Mouse (Mus musculus) intestine, embryonic 15.5 days (tissue): ENCODE data around the gene Gabarapl1. TPM values are rescaled to one million over a fixed set of nuclear protein-coding genes. Genes with fewer than 3 reads are reported as not detected.

ENCODE experiments used
- ATAC-seq: fragments of 200-750 bp; cut with Nextera tagmentation; 2 replicates; pipeline ENCODE4 v1.8.0; 2017; ENCODE audit warnings: moderate TSS enrichment, moderate library complexity
- H3K27ac ChIP-seq: fragments of 300-500 bp; sonication (generic); 2 replicates; pipeline ENCODE4 v1.5.1; 2015; ENCODE audit warnings: mild to moderate bottlenecking, inconsistent platforms
- H3K27me3 ChIP-seq: fragments of 300-500 bp; sonication (generic); replicated peaks from 2 replicates; pipeline ENCODE4 v1.6.1; 2015; ENCODE audit warnings: inconsistent platforms
- H3K36me3 ChIP-seq: fragments of 300-500 bp; sonication (generic); 2 replicates; pipeline ENCODE4 v1.6.1; 2015; ENCODE audit warnings: inconsistent platforms
- H3K4me1 ChIP-seq: fragments of 300-500 bp; sonication (generic); replicated peaks from 2 replicates; pipeline ENCODE4 v1.6.1; 2015; ENCODE audit warnings: inconsistent platforms
- H3K4me2 ChIP-seq: fragments of 300-500 bp; sonication (generic); replicated peaks from 2 replicates; pipeline ENCODE4 v1.6.1; 2015; ENCODE audit warnings: mild to moderate bottlenecking, inconsistent platforms
- H3K4me3 ChIP-seq: fragments of 300-500 bp; sonication (generic); replicated peaks from 2 replicates; pipeline ENCODE4 v1.5.1; 2015; ENCODE audit warnings: inconsistent platforms
- H3K9ac ChIP-seq: fragments of 300-500 bp; sonication (generic); 2 replicates; pipeline ENCODE4 v1.6.1; 2015; ENCODE audit warnings: inconsistent platforms
- H3K9me3 ChIP-seq: fragments of 300-500 bp; sonication (generic); 2 replicates; pipeline ENCODE4 v1.6.1; 2016; ENCODE audit warnings: inconsistent platforms
- WGBS: fragments of 180-500 bp; shearing (Covaris S2); methylation state at CpG from one replicate; pipeline ENCODE4 v1.1.7; 2015; 5-methylcytosine and 5-hydroxymethylcytosine counted together
- polyA plus RNA-seq: library from polyadenylated mRNA; unstranded; fragments of >200 nt; fragmentation: Nextera tagmentation; extraction: Ambion mirVana; gene quantifications from 2 replicates; pipeline ENCODE4 v1.2.1, GENCODE M21; 2015

The Gabarapl1 gene
- polyA plus RNA-seq, 1 experiment from 2014 or later = 43.7 TPM

- no peak for ATAC-seq
- Histone ChIP-seq H3K4me1 (0 out of 2 replicates have a peak, but pooled peaks cover 3% of the 10 kb centered on the region), H3K9me3 (no peaks in the 10 kb centered on the region), H3K4me2 (no peak overlapping the region), H3K27me3 (no peaks in the 10 kb centered on the region), H3K9ac (no peak overlapping the region), H3K4me3 (no peak overlapping the region), H3K27ac (no peak overlapping the region), H3K36me3 (peaks cover 10% of the 10 kb centered on the region)
- 95% methylated on average over 3 of the region's 3 CpGs for WGBS
These were observed 9.6 kb downstream of the Gabarapl1 start for GRCm38 (mm10) chr6:129542540-129542939.

GRCm38 (mm10) chr6:129543709-129544606 is 11.0 kb downstream of the Gabarapl1 start:
- ATAC-seq = peak; percentile 82

GRCm38 (mm10) chr6:129547277-129547676 is 14.3 kb downstream of the Gabarapl1 start:
- WGBS = 85% methylated on average over 2 of the region's 2 CpGs
- H3K4me3 ChIP-seq = no peak overlapping the region
- no peak overlapping the region for H3K27ac ChIP-seq
- H3K36me3 ChIP-seq = 0 out of 2 replicates have a peak, but pooled peaks cover 3% of the 10 kb centered on the region
- no peak overlapping the region for H3K9ac ChIP-seq
- H3K4me1 ChIP-seq = 0 out of 2 replicates have a peak, but pooled peaks cover 3% of the 10 kb centered on the region
- no peak overlapping the region for H3K4me2 ChIP-seq
- no peaks in the 10 kb centered on the region for H3K27me3 ChIP-seq
- ATAC-seq = no peak
- H3K9me3 ChIP-seq = no peaks in the 10 kb centered on the region

More at GRCm38 (mm10) chr6:129543709-129544606, 11.0 kb downstream of the Gabarapl1 start:
- Histone ChIP-seq H3K27me3 (no peaks in the 10 kb centered on the region), H3K27ac (no peak overlapping the region), H3K9ac (no peak overlapping the region), H3K4me2 (no peak overlapping the region), H3K36me3 (peaks cover 10% of the 10 kb centered on the region), H3K4me3 (no peak overlapping the region), H3K4me1 (0 out of 2 replicates have a peak, but pooled peaks cover 3% of the 10 kb centered on the region), H3K9me3 (no peaks in the 10 kb centered on the region)
- WGBS = 58% methylated on average over 6 of the region's 6 CpGs

GRCm38 (mm10) chr6:129548009-129548408 is 15.0 kb downstream of the Gabarapl1 start:
- no peaks in the 10 kb centered on the region for H3K27me3 ChIP-seq
- H3K36me3 ChIP-seq = no peaks in the 10 kb centered on the region
- no peak overlapping the region for H3K4me3 ChIP-seq
- WGBS = 61% methylated on average over 3 of the region's 3 CpGs
- no peak for ATAC-seq
- 0 out of 2 replicates have a peak, but pooled peaks cover 3% of the 10 kb centered on the region for H3K4me1 ChIP-seq
- no peak overlapping the region for H3K4me2 ChIP-seq
- H3K9me3 ChIP-seq = no peaks in the 10 kb centered on the region
- no peak overlapping the region for H3K27ac ChIP-seq
- no peak overlapping the region for H3K9ac ChIP-seq

GRCm38 (mm10) chr6:129557298-129558023 is 24.5 kb downstream of the Gabarapl1 start:
- Histone ChIP-seq H3K4me1 (no peaks in the 10 kb centered on the region), H3K4me3 (no peak overlapping the region)
- ATAC-seq = peak; percentile 76

GRCm38 (mm10) chr6:129558946-129559640 is 26.1 kb downstream of the Gabarapl1 start:
- H3K9ac ChIP-seq = no peak overlapping the region

More at GRCm38 (mm10) chr6:129557298-129558023, 24.5 kb downstream of the Gabarapl1 start:
- H3K4me2 ChIP-seq = no peak overlapping the region
- H3K36me3 ChIP-seq = no peaks in the 10 kb centered on the region
- H3K27ac ChIP-seq = no peak overlapping the region
- no peaks in the 10 kb centered on the region for H3K27me3 ChIP-seq
- no peaks in the 10 kb centered on the region for H3K9me3 ChIP-seq
- H3K9ac ChIP-seq = no peak overlapping the region

GRCm38 (mm10) chr6:129559641-129560027 is 26.7 kb downstream of the Gabarapl1 start:
- Histone ChIP-seq H3K9me3 (no peaks in the 10 kb centered on the region), H3K4me3 (no peak overlapping the region), H3K27me3 (no peaks in the 10 kb centered on the region), H3K27ac (no peak overlapping the region), H3K4me2 (no peak overlapping the region), H3K9ac (no peak overlapping the region), H3K4me1 (no peaks in the 10 kb centered on the region), H3K36me3 (no peaks in the 10 kb centered on the region)
- 53% methylated on average over 4 of the region's 4 CpGs for WGBS
- ATAC-seq = peak; percentile 24; the same call in 1 of the 2 replicates

More at GRCm38 (mm10) chr6:129558946-129559640, 26.1 kb downstream of the Gabarapl1 start:
- Histone ChIP-seq H3K4me1 (no peaks in the 10 kb centered on the region), H3K4me3 (no peak overlapping the region), H3K36me3 (no peaks in the 10 kb centered on the region), H3K4me2 (no peak overlapping the region), H3K27me3 (no peaks in the 10 kb centered on the region), H3K9me3 (no peaks in the 10 kb centered on the region), H3K27ac (no peak overlapping the region)
- ATAC-seq = peak; percentile 91
- 19% methylated on average over 12 of the region's 12 CpGs for WGBS

- Histone ChIP-seq H3K27me3 (no peaks in the 10 kb centered on the region), H3K36me3 (no peaks in the 10 kb centered on the region), H3K4me1 (no peaks in the 10 kb centered on the region), H3K9ac (no peak overlapping the region), H3K4me3 (no peak overlapping the region), H3K27ac (no peak overlapping the region), H3K9me3 (no peaks in the 10 kb centered on the region), H3K4me2 (no peak overlapping the region)
- no peak for ATAC-seq
- 64% methylated on average over 2 of the region's 2 CpGs for WGBS
These were observed 32.3 kb downstream of the Gabarapl1 start for GRCm38 (mm10) chr6:129565257-129565656.

GRCm38 (mm10) chr6:129575315-129575714 is 42.4 kb downstream of the Gabarapl1 start:
- no peak overlapping the region for H3K4me2 ChIP-seq
- H3K9ac ChIP-seq = no peak overlapping the region
- H3K4me1 ChIP-seq = no peaks in the 10 kb centered on the region
- H3K27ac ChIP-seq = no peak overlapping the region
- no peak for ATAC-seq
- H3K27me3 ChIP-seq = no peaks in the 10 kb centered on the region
- H3K36me3 ChIP-seq = no peaks in the 10 kb centered on the region
- H3K9me3 ChIP-seq = no peaks in the 10 kb centered on the region
- WGBS = 20% methylated on average over 2 of the region's 2 CpGs
- no peak overlapping the region for H3K4me3 ChIP-seq

GRCm38 (mm10) chr6:129577605-129578004 is 44.6 kb downstream of the Gabarapl1 start, which contains the start of gene Klre1:
Gene Klre1 (plus strand): TSS chr6:129577905.
- 91% methylated on average over 8 of the region's 8 CpGs for WGBS
- Histone ChIP-seq H3K4me1 (no peaks in the 10 kb centered on the region), H3K27me3 (no peaks in the 10 kb centered on the region), H3K4me2 (no peak within 1 kb of the TSS), H3K9me3 (no peaks in the 10 kb centered on the region), H3K36me3 (no peaks in the 10 kb centered on the region), H3K4me3 (no peak within 1 kb of the TSS), H3K9ac (no peak within 1 kb of the TSS), H3K27ac (no peak within 1 kb of the TSS)
- no peak for ATAC-seq

- H3K9ac ChIP-seq = no peak overlapping the region
- 61% methylated on average over 4 of the region's 4 CpGs for WGBS
- H3K9me3 ChIP-seq = no peaks in the 10 kb centered on the region
- H3K4me3 ChIP-seq = no peak overlapping the region
- no peaks in the 10 kb centered on the region for H3K27me3 ChIP-seq
- H3K27ac ChIP-seq = no peak overlapping the region
- no peaks in the 10 kb centered on the region for H3K4me1 ChIP-seq
- no peak for ATAC-seq
- H3K36me3 ChIP-seq = no peaks in the 10 kb centered on the region
- no peak overlapping the region for H3K4me2 ChIP-seq
These were observed 48.3 kb downstream of the Gabarapl1 start for GRCm38 (mm10) chr6:129581274-129581673.

GRCm38 (mm10) chr6:129581896-129582295 is 48.9 kb downstream of the Gabarapl1 start:
- no peaks in the 10 kb centered on the region for H3K36me3 ChIP-seq
- H3K27ac ChIP-seq = no peak overlapping the region
- H3K4me1 ChIP-seq = no peaks in the 10 kb centered on the region
- ATAC-seq = no peak
- no peaks in the 10 kb centered on the region for H3K9me3 ChIP-seq
- no peak overlapping the region for H3K9ac ChIP-seq
- no peaks in the 10 kb centered on the region for H3K27me3 ChIP-seq
- no peak overlapping the region for H3K4me2 ChIP-seq
- H3K4me3 ChIP-seq = no peak overlapping the region
- 70% methylated on average over 4 of the region's 4 CpGs for WGBS
